Mouse (Mus musculus) testis, adult 2 months (tissue): ENCODE data around the gene Vwce. TPM values are rescaled to one million over a fixed set of nuclear protein-coding genes. Genes with fewer than 3 reads are reported as not detected.

Experiments
- H3K27ac ChIP-seq: fragments of 200-500 bp; 2 replicates; pipeline ENCODE4 v1.5.1; 2012; ENCODE audit warnings: low read depth, low read length; ENCODE audit not compliant: control insufficient read depth, insufficient read depth
- H3K27me3 ChIP-seq: fragments of 200-500 bp; 2 replicates; pipeline ENCODE4 v1.6.1; 2012; ENCODE audit warnings: mild to moderate bottlenecking, low read length, moderate library complexity; ENCODE audit not compliant: control insufficient read depth, insufficient read depth
- H3K36me3 ChIP-seq: fragments of 200-500 bp; 2 replicates; pipeline ENCODE4 v1.6.1; 2012; ENCODE audit warnings: mild to moderate bottlenecking, low read length; ENCODE audit not compliant: control insufficient read depth, insufficient read depth
- H3K4me1 ChIP-seq: fragments of 200-500 bp; 2 replicates; pipeline ENCODE4 v1.6.1; 2012; ENCODE audit warnings: low read length; ENCODE audit not compliant: control insufficient read depth, insufficient read depth
- H3K4me3 ChIP-seq: fragments of 200-500 bp; 2 replicates; pipeline ENCODE4 v1.5.1; 2012; ENCODE audit warnings: low read depth, mild to moderate bottlenecking, low read length, moderate library complexity, mixed read lengths; ENCODE audit not compliant: control insufficient read depth
- CTCF ChIP-seq: fragments of 200-500 bp; IDR thresholded peaks from 2 replicates; pipeline ENCODE4 v1.5.1; 2012; ENCODE audit warnings: low read depth, mild to moderate bottlenecking, inconsistent platforms, low read length, moderate library complexity; ENCODE audit not compliant: control insufficient read depth, insufficient read depth, insufficient replicate concordance
- POLR2A ChIP-seq: fragments of 200-500 bp; IDR thresholded peaks from 2 replicates; pipeline ENCODE4 v1.6.1; 2012; ENCODE audit warnings: low read depth, mild to moderate bottlenecking, inconsistent platforms, low read length, moderate library complexity; ENCODE audit not compliant: control insufficient read depth
- polyA plus RNA-seq: library from polyadenylated mRNA; depleted of rRNA; stranded (reverse); fragments of >200 nt; gene quantifications from 2 replicates; pipeline ENCODE4 v1.2.3, GENCODE M21; 2012

Gene Vwce
- polyA plus RNA-seq, 1 experiment, result 1.3 TPM

DNA sequence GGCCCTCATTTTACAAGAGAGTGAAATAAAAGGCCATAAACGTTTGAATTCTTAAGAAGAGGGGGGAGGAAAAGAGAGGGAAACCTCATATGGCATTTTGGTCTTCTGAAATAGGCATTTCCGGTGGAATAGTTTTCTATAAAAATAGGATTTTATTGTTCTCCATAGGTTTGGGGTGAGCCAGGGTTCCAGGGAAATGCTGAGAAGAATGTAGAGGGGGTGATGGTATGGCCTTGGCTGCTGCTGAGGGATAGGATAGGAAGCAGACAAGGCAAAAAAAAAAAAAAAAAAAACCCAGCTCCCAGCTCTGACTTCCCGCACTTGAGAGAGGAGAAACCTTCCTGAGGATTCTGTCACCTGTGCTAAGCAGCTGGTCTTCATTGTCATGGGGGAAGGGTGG is 22.0 kb downstream of the Vwce start:
- no peak overlapping the region for H3K4me3 ChIP-seq
- H3K27ac ChIP-seq, result no peak overlapping the region
- no peaks in the 10 kb centered on the region for H3K27me3 ChIP-seq
- TF ChIP-seq POLR2A, result no peak
- no peak for TF ChIP-seq CTCF
- no peaks in the 10 kb centered on the region for H3K4me1 ChIP-seq
- no peaks in the 10 kb centered on the region for H3K36me3 ChIP-seq

DNA sequence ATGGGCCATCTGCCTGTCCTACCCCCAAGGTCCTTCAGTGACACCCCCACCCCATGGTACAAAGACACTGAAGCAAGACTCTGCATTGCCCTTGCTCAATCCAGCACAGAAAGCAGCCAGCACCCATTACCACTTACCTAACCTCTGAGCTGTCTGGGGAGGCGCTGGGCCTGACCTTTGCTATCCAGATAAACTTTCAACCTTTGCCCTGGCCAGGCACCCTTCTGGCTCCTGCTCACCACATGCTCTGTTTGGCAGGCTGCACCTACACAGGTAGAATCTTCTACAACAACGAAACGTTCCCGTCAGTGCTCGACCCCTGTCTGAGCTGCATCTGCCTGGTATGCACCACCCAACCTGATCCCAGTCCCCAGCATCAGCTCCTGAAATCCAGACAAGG is 23.7 kb downstream of the Vwce start:
- Histone ChIP-seq H3K36me3 (no peaks in the 10 kb centered on the region), H3K27me3 (no peaks in the 10 kb centered on the region), H3K27ac (no peak overlapping the region), H3K4me1 (no peaks in the 10 kb centered on the region), H3K4me3 (no peak overlapping the region)
- no peak for TF ChIP-seq CTCF
- TF ChIP-seq POLR2A, result no peak

DNA sequence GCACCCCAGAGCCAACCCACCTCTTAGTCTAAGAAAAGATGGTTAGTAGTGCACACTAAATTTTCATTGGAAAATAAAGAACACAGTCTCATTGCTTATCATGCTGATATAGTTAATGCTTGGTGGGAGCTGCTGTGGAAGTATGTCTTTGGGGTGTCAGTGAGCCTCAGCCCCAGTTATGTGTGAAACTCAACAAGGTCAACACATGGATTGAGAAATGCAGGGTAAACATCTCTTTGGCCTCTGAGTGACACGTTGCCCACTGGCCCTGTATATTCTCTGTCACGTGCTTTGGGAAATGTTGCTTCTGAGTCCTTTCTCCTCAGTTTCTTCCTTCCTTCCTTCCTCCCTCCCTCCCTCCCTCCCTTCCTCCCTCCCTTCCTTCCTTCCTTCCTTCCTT is 24.4 kb downstream of the Vwce start:
- Histone ChIP-seq H3K27ac (no peak overlapping the region), H3K36me3 (no peaks in the 10 kb centered on the region), H3K27me3 (no peaks in the 10 kb centered on the region), H3K4me3 (no peak overlapping the region), H3K4me1 (no peaks in the 10 kb centered on the region)
- TF ChIP-seq CTCF (no peak), POLR2A (no peak)

DNA sequence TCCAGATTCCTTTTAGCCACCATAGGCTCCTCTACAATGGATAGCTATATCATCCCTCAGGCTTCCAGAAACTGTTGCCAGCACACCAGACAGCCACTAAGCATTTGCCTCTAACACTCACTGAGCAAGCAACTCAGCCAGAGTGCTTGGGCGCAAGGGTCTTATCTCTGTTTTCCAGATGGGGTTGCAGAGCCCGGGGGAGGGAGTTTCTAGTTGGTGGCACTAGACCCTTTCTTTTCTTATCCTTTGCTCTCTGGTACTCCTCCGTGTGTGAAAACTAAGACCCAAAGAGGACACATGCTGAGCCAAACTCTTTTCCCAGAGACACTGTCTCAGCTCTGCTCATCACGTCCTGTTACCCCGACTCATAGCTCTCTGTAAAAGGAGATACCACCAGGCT is 27.4 kb downstream of the Vwce start:
- Histone ChIP-seq H3K4me1 (no peaks in the 10 kb centered on the region), H3K4me3 (no peak overlapping the region), H3K27ac (no peak overlapping the region), H3K36me3 (no peaks in the 10 kb centered on the region), H3K27me3 (no peaks in the 10 kb centered on the region)
- TF ChIP-seq CTCF, result no peak
- TF ChIP-seq POLR2A, result no peak

DNA sequence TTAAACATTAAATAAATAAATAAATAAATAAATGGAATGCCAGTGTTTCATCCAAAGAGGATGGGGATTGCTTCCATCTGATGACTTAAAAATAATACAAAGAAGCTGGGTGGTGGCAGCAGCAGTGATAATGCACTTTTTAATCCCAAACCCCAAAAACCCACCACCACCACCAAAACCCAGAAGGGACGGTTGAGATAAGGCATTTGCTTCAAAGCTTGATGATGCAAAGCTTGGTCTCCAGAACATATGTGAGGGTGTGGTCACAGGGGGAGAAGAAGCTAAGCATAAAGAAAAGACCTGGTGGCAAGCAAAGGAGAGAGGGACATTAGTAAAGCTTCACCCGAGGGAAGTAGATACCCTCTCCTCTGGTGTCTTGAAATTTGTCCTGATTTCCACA is 27.9 kb downstream of the Vwce start:
- Histone ChIP-seq H3K4me3 (no peak overlapping the region), H3K27me3 (no peaks in the 10 kb centered on the region), H3K4me1 (no peaks in the 10 kb centered on the region), H3K36me3 (no peaks in the 10 kb centered on the region), H3K27ac (no peak overlapping the region)
- TF ChIP-seq POLR2A, result no peak
- no peak for TF ChIP-seq CTCF

DNA sequence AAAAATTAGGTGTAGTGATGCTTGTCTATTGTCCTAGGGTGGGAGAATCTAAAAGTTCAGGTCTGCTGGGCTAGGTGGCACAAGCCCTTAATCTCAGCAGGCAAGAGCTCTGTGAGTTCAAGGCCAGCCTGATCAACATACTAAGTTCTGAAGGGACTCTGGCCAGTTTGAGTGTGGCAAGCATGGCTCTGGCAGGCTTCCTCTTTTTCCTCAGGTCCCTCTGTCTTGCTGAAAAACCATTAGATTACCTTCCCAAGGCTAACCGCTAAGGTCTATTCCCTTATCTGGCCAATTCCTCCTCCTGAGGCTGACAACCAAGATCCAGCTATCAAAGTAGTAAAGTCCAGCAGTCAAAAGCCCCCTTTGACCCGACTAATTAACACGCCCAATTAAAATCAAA is 28.7 kb downstream of the Vwce start:
- Histone ChIP-seq H3K4me3 (no peak overlapping the region), H3K4me1 (no peaks in the 10 kb centered on the region), H3K27ac (no peak overlapping the region), H3K36me3 (no peaks in the 10 kb centered on the region), H3K27me3 (no peaks in the 10 kb centered on the region)
- TF ChIP-seq CTCF, result no peak
- TF ChIP-seq POLR2A, result no peak

DNA sequence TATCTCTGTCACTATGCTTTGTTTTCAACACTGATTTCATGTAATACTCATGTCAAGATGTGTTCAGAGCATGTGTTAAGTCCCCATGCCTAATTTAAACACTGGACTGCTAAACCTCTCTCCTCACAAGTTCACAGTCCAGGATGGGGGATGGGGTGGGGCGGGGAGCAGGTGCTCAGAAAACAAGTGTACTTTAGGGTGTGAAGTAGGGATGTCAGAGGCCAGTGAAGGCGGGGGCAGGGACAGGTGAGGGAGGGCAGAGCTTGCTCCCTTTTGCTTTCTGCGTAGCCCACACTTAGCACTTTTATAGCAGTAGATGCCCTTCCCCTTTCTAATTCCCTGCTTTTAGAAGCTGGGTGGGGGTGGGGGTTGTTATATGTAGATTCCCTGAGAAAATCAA is 31.1 kb downstream of the Vwce start:
- Histone ChIP-seq H3K36me3 (no peaks in the 10 kb centered on the region), H3K4me3 (no peak overlapping the region), H3K4me1 (no peaks in the 10 kb centered on the region), H3K27me3 (no peaks in the 10 kb centered on the region), H3K27ac (no peak overlapping the region)
- TF ChIP-seq CTCF, result no peak
- TF ChIP-seq POLR2A, result no peak

DNA sequence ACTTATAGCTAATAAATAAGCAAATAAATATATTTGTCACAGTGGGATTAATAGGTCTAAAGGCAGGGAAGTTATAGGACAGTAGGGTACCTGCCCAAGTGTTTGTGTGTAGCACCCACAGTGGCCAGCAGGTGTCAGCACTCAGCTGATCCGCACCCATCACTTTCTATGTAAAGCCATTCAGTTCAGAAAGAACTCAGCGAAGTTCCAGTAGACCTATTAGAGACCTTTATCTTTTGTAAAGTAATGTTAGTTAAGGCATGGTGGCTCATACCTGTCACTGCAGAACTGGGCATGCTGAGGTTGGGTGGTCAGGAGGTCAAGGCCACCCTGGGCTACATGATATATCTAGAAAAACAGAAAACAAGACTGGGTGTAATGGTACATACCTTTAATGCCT is 31.5 kb downstream of the Vwce start:
- TF ChIP-seq CTCF (peak; percentile 80; the same call in 1 of the 2 replicates), POLR2A (no peak)
- no peaks in the 10 kb centered on the region for H3K27me3 ChIP-seq

More for the DNA sequence above, 31.5 kb downstream of the Vwce start:
- no peaks in the 10 kb centered on the region for H3K4me1 ChIP-seq
- H3K4me3 ChIP-seq, result no peak overlapping the region
- no peak overlapping the region for H3K27ac ChIP-seq
- no peaks in the 10 kb centered on the region for H3K36me3 ChIP-seq
